Mouse (Mus musculus): ENCODE measurements around the gene Terf2.

DNA sequence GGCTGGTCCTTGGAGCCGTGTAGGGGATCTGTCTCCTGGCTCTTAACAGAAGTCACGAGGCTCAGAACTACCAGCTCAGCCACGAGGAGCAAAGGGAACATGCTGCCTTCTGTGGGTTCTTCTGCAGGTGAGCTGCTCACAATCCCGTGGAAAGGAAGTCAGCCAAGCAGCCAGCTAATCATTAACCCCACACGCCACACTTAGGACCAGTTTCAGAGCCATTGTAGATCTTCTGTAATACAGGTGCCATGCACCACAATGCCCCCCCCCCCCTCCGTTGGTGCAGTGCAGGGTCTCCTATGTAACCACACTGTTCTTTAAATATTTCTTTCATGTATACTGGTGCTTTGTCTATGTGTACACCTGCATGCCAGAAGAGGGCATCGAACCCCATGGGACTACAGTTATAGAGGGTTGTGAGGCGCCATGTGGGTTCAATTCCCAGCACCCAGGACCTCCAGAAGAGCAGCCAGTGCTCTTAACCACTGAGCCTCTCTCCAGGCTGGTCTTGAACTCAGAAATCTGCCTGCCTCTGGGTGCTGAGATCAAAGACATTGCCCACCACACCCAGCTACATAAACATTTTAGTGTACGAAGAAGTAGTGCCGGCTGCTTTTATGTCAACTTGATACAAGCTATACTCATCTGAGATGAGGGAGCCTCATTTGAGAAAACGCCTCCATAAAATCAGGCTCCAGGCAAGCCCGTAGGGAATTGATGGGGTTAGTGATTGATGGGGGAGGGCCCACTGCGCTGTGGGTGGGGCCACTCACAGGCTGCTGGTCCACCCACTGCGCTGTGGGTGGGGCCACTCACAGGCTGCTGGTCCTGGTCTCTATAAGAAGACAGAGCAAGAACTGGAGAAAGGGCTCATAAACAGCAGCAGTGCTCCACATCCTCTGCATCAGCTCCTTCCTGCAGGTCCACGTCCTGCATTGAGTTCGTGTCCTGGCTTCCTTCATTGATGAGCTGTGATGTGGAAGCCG, 30.5 kb downstream of the Terf2 start, which contains the start of gene Tmed6:
- no peak for TF ChIP-seq GATA1 (IDR thresholded peaks at IDR 0.05; ENCODE audit: low read length)
- no peak for TF ChIP-seq TAL1 (IDR thresholded peaks at IDR 0.05; ENCODE audit: low read length)

Data from erythroblast, embryonic 14.5 days (primary cell).